Mouse (Mus musculus) small intestine, adult 2 months (tissue): ENCODE measurements around the gene Med13. TPM values are rescaled to one million over a fixed set of nuclear protein-coding genes. Genes with fewer than 3 reads are reported as not detected.
A peak's percentile ranks its signal among the peaks of the same experiment; 100 is the strongest.

Source experiments
- H3K27ac ChIP-seq: fragments of 200-500 bp; 2 replicates; pipeline ENCODE4 v1.5.1; 2012; ENCODE audit warnings: low read depth, low read length, control low read depth, inconsistent platforms; ENCODE audit not compliant: insufficient read depth
- H3K27me3 ChIP-seq: fragments of 200-500 bp; 2 replicates; pipeline ENCODE4 v1.6.1; 2012; ENCODE audit warnings: mild to moderate bottlenecking, moderate library complexity, low read length, inconsistent platforms; ENCODE audit not compliant: control insufficient read depth, insufficient read depth
- H3K36me3 ChIP-seq: fragments of 200-500 bp; 2 replicates; pipeline ENCODE4 v1.6.1; 2012; ENCODE audit warnings: mild to moderate bottlenecking, low read length, control low read depth, inconsistent platforms; ENCODE audit not compliant: control insufficient read depth, insufficient read depth
- H3K4me1 ChIP-seq: fragments of 200-500 bp; 2 replicates; pipeline ENCODE4 v1.6.1; 2012; ENCODE audit warnings: low read length, inconsistent platforms, mixed read lengths; ENCODE audit not compliant: control insufficient read depth, insufficient read depth, insufficient read length
- H3K4me3 ChIP-seq: fragments of 200-500 bp; 2 replicates; pipeline ENCODE4 v1.5.1; 2012; ENCODE audit warnings: low read depth, mild to moderate bottlenecking, control low read depth, inconsistent platforms, low read length, moderate library complexity
- CTCF ChIP-seq: fragments of 200-500 bp; IDR thresholded peaks from 2 replicates; pipeline ENCODE4 v1.5.1; 2012; ENCODE audit warnings: low read depth, mild to moderate bottlenecking, control low read depth, inconsistent platforms, low read length, moderate library complexity, mixed read lengths; ENCODE audit not compliant: insufficient replicate concordance, insufficient read length; ENCODE audit errors: extremely low read depth
- POLR2A ChIP-seq: fragments of 200-500 bp; IDR thresholded peaks from 2 replicates; pipeline ENCODE4 v1.6.1; 2012; ENCODE audit warnings: low read depth, mild to moderate bottlenecking, control low read depth, inconsistent platforms, low read length, moderate library complexity
- WGBS: fragments of 180-500 bp; shearing (Covaris S2); methylation state at CpG from one replicate; pipeline ENCODE4 v1.1.7; 2018; 5-methylcytosine and 5-hydroxymethylcytosine counted together
- polyA plus RNA-seq: library from polyadenylated mRNA; depleted of rRNA; stranded (reverse); fragments of >200 nt; gene quantifications from 2 replicates; pipeline ENCODE4 v1.2.3, GENCODE M21; 2012

Med13 gene
- polyA plus RNA-seq, 1 experiment: 21.8 TPM

GRCm38 (mm10) chr11:86395513-86396125, 38.2 kb upstream of the Med13 start:
- TF ChIP-seq POLR2A (no peak), CTCF (peak; percentile 68; the same call in 1 of the 2 replicates)
- Histone ChIP-seq H3K27me3 (no peaks in the 10 kb centered on the region), H3K36me3 (no peaks in the 10 kb centered on the region), H3K27ac (peak overlapping the region; percentile 97), H3K4me1 (peaks cover 39% of the 10 kb centered on the region; the same call in 1 of the 2 replicates), H3K4me3 (peak overlapping the region; percentile 23; the same call in 1 of the 2 replicates)
- 5% methylated on average over 9 of the region's 9 CpGs for WGBS

- WGBS: 28% methylated on average over 4 of the region's 4 CpGs
- H3K27ac ChIP-seq: peak overlapping the region; percentile 97
- no peaks in the 10 kb centered on the region for H3K27me3 ChIP-seq
- H3K4me3 ChIP-seq: peak overlapping the region; percentile 23; the same call in 1 of the 2 replicates
- TF ChIP-seq CTCF (no peak), POLR2A (no peak)
- no peaks in the 10 kb centered on the region for H3K36me3 ChIP-seq
- H3K4me1 ChIP-seq: peaks cover 41% of the 10 kb centered on the region; the same call in 1 of the 2 replicates
Measured at GRCm38 (mm10) chr11:86395100-86395499, 37.7 kb upstream of the Med13 start.

GRCm38 (mm10) chr11:86391687-86392086, 34.3 kb upstream of the Med13 start:
- peak overlapping the region; percentile 57 for H3K4me3 ChIP-seq
- H3K36me3 ChIP-seq: no peaks in the 10 kb centered on the region
- TF ChIP-seq CTCF: no peak
- TF ChIP-seq POLR2A: no peak
- 29% methylated on average over 7 of the region's 7 CpGs for WGBS
- H3K4me1 ChIP-seq: peaks cover 21% of the 10 kb centered on the region; the same call in 1 of the 2 replicates
- H3K27ac ChIP-seq: peak overlapping the region; percentile 98
- no peaks in the 10 kb centered on the region for H3K27me3 ChIP-seq

GRCm38 (mm10) chr11:86390308-86390707, 32.9 kb upstream of the Med13 start:
- Histone ChIP-seq H3K4me1 (peaks cover 13% of the 10 kb centered on the region; the same call in 1 of the 2 replicates), H3K36me3 (no peaks in the 10 kb centered on the region), H3K27me3 (no peaks in the 10 kb centered on the region), H3K4me3 (no peak overlapping the region), H3K27ac (peak overlapping the region; percentile 17; the same call in 1 of the 2 replicates)
- 23% methylated on average over 1 of the region's 1 CpGs for WGBS
- no peak for TF ChIP-seq CTCF
- no peak for TF ChIP-seq POLR2A

- no peak for TF ChIP-seq POLR2A
- TF ChIP-seq CTCF: no peak
- H3K4me1 ChIP-seq: peaks cover 15% of the 10 kb centered on the region; the same call in 1 of the 2 replicates
- no peak overlapping the region for H3K27ac ChIP-seq
- WGBS: 58% methylated on average over 4 of the region's 4 CpGs
- H3K36me3 ChIP-seq: no peaks in the 10 kb centered on the region
- no peaks in the 10 kb centered on the region for H3K27me3 ChIP-seq
- H3K4me3 ChIP-seq: no peak overlapping the region
Measured at GRCm38 (mm10) chr11:86389506-86389905, 32.1 kb upstream of the Med13 start.

DNA sequence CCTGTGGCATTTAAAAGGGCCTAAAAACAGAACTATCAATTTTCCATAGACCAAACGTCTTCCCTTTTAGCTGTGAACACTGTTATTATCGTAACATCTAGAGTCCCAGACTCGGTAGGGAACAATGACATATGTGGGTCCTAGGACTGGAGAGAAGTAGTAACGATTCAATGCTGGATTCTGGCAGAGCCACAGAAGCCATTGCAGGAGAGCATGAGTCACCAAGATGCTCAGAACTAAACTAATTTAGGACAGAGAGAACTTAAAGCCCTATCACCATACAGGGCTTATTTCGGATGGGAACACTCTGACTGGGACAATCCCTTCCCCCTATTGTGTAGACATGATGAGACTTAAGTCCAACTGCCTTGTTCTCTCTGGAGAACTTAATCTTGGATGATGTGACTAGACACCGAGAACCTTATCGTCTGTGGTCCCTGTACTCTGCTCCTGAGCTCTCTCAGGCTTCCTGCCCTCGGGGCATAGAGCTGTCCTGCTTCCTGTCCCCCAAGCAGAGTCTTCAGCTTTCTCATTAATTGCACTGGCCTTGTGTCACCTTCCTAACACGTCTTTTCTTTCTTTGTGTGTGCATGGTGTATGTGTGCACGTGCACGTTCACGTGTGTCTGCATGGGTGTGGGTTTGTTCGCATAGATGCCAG, 31.5 kb upstream of the Med13 start:
- TF ChIP-seq POLR2A (no peak), CTCF (no peak)
- Histone ChIP-seq H3K4me3 (no peak overlapping the region), H3K27me3 (no peaks in the 10 kb centered on the region), H3K27ac (no peak overlapping the region), H3K36me3 (no peaks in the 10 kb centered on the region), H3K4me1 (peaks cover 17% of the 10 kb centered on the region; the same call in 1 of the 2 replicates)
- WGBS: 76% methylated on average over 13 of the region's 13 CpGs
